Mouse (Mus musculus) kidney, adult 18-20 months (tissue): ENCODE results near the gene Btbd9.
A peak's percentile ranks its signal among the peaks of the same experiment; 100 is the strongest.
"Not testable (repeated sequence)": the region's sequence is repeated elsewhere in the genome, so short reads cannot be mapped to it uniquely, and the experiment has no call there.

Experiments
- DNase-seq: peaks from one replicate; pipeline ENCODE4 v3.0.0; 2021

The Btbd9 gene

DNA sequence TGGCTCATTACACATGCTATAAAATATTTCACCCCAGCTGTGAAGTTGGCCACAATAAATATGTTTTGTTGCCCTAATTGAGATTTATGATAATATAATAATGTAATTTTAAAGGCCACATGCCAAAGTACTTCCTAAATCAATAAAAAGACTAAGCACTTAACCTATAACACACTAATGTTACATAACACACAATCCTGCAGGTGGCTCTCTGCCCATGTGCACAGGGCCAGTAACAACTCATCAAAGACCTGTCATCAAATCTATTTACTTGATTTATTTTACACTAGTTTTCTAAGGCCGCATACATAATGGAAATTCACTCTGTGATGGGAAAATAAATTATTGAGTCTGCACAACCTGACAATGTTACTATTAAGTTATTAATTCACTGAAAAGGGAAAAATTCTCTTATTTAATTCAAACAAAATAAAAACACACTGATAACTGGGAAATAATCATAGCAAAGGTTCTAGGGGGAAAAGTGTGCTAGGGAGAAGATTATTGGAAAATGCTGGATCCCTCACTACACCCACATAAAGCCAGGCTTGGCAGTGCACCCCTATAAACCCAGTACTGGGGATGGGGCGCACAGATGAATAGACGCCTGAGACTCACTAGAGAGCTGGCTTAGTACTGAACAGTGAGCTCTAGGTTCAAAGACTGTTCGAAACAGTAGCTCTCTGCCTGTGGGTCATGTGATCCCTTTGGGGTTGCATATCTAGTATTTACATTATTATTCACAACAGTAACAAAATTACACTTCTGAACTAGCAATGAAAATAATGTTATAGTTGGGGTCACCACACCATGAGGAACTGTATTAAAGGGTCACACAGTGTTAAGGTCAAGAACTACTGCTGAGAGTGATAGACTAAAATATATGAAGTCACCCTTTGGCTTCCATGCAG is 23.0 kb downstream of the Btbd9 start:
- DNase-seq, result no peak

DNA sequence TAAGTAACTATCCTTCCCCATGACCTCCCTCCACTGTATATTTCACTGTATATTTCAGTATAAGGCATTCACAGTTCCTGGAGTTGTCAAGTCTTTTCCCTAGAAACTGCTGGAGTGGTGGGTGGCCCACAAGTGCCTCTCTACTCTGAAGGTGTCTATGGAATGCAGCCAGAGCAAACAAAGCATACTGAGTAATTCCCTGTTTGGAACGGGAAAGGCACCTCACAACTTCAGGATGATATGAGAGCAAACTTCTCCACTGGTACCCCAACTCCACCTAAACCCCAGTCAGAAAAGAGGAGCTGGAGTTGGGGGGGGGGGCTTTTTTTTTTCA is 25.5 kb downstream of the Btbd9 start:
- no peak for DNase-seq

GRCm38 (mm10) chr17:30549899-30550773 is 26.2 kb downstream of the Btbd9 start:
- no peak for DNase-seq

- peak; percentile 42 for DNase-seq
These were observed 37.2 kb downstream of the Btbd9 start for GRCm38 (mm10) chr17:30539098-30539497.

DNA sequence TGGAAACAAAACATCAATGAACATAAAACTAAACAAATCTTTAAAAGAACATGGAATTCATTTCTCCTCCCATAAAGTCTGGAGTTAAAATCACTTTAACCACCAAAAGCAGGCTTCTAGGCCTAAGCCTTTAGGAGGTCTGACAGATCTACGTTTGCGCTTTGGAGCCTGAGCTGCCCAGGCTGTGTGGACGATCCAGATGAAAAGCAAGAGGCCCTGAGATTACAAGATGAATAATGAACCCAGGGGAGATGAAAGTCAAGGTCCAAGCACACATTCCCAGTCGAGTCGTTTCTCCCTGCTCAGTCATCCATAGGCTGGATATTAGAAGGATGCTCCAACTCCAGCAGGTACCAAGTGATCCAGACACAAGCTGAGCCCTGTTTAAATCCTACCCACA is 39.6 kb downstream of the Btbd9 start:
- no peak for DNase-seq

DNA sequence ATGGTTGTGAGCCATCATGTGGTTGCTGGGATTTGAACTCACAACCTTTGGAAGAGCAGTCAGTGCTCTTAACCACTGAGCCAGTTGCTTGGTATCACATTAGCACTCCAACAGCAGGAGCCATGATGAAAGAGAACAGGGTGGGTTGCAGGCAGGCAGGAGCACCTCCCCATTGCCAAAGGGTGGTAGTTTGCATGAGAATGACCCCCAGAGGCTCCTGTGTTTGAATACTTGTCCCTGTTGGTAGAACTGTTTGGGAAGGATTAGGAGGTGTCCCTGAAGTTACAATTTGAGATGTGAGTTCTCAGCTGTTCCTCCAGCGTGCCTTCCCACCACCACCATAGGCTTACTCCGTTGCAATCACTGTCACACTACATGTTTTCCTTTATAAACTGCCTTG is 43.2 kb downstream of the Btbd9 start:
- no peak for DNase-seq

DNA sequence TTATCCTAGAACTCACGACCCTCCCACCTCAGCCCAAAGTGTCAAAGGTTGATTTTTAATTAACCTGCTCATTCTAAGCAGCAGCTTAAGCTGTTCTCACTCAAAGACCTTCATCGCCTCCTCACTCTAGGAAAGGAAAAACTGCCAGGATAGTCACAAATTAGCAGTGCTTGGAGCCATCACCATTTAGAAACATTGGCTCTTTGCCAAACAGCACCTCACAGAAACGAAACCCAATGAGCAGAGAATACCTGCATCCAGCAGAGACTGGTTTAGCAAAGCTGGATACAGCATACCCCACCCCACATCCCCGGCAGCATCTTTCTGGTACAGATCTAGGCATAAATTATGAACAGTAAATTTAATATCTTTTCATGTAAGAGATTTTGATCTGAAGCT is 45.7 kb downstream of the Btbd9 start:
- no peak for DNase-seq

GRCm38 (mm10) chr17:30529632-30530541 is 46.4 kb downstream of the Btbd9 start:
- DNase-seq, result no peak

DNA sequence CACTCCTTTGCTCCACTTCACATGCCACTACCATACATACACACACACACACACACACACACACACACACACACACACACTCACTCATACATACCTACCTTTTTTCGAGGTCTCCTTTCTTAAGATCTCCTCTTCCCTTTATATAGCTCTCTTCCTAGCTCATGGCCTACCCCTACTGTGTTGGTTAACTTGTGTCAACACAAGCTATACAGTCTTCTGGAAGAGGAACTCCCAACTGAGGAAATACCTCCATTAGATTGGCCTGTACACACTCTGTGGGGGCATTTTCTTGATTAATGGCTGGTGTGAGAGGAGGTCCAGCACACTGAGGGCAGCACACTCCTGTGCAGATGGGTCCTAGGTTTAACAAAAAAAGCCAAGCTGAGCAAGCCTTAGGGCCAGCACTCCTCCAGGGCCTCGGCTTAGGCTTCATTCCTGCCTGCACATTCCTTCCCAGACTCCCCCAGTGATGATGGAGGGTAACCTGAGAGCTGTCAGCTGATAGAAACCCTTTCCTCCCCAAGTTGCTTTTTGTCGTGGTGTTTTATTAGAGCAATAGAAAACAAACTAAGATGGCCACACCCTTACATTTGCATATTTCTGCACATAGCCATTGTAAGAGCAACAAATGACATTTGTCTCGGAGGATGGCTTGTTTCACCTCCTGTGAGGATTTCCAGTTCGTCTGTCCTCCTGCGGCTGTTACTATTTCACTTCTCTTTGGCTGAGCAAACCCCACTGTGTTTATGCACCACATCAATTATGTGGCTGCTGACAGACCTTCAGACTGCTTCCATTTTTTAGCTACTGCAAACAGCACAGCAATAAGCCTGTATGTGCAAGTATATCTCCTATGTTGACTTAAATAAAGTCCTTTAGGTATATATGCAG is 50.6 kb downstream of the Btbd9 start:
- no peak for DNase-seq

GRCm38 (mm10) chr17:30524451-30524850 is 51.8 kb downstream of the Btbd9 start:
- no peak for DNase-seq

- no peak for DNase-seq
These were observed 52.5 kb downstream of the Btbd9 start for GRCm38 (mm10) chr17:30523783-30524182.

DNA sequence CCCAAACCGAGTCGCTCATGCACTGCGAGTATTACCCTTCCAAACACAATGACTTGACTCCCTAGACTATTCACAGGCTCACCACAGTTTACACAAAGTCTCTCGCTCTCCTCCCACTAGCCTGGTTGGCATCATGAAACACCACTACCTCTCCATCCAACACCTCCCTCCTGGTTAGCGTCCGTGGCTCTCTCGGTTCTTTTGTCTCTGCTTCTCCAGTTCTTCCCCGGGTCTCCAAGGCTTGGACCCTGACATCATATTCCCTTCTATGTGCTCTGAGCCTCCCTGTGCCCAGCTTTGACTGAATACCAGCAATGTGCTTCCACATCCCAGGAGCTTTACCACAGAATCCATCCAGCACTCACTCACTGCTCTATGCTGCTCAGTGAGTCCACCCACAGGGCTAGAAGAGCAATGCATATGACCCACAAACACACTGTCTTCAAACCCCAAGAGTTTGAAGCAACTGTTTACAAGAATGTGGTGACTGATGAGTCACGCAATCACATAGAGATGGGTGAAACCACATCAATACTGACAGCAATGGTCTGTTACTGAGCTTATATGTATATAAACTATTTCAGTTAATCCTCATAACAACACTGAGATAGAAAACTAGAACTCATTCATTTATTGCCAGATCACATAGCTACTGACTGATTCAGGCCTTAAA is 53.7 kb downstream of the Btbd9 start:
- DNase-seq, result no peak

- not testable (repeated sequence) for DNase-seq
These were observed 57.1 kb downstream of the Btbd9 start for GRCm38 (mm10) chr17:30519172-30519512.

GRCm38 (mm10) chr17:30518431-30519171 is 57.7 kb downstream of the Btbd9 start:
- DNase-seq, result no peak

DNA sequence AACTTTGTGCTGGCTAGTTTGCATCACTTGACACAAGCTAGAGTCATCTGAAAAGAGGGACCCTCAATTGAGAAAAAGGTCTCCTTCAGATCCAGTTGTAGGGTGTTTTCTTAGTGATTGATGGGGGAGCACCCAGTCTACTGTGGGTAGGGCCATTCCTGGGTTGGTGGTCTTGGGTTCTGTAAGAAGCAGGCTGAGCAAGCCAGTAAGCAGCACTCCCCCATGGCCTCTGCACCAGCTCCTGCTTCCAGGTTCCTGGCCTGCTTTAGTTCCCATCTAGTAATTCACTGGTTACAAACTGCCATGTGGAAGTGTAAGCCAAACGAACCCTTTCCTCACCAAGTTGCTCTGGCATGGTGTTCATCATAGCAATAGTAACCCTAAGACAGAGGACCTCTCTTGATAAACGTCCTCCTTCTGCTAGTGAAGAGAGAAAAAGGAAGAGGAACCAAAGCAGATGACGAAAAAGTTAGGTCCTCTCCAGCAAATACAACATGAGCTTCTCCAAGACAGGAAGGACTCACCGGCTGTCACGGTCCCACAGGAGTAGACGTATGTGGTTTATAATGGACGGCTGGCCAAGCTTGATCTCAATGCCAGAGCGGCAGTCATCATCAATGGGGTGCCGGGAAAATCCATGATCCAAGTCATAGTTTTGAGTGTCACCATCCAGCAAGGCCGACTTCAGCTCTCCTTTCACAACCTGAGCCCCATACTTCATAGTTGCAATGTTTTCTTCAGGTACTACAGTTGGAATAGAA is 59.5 kb downstream of the Btbd9 start:
- no peak for DNase-seq

DNA sequence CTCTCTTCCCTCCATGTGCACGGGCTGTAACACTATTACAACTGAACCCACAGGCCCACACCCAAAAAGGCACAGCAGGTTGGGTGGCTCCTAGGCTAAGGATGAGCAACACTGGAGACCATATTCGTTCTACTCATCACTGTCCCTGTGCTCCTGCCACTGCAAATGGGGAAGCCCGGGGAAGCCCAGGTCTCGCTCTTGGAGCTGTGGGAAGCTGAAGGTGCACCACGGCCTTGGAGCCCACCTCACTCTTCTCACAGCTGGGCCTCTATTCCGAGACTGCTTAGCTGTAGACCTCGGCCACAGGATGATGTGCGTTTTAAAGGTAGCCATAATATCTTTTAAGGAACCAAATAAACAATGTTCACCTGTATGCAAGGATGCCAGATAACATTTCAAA is 60.9 kb downstream of the Btbd9 start:
- DNase-seq, result no peak

DNA sequence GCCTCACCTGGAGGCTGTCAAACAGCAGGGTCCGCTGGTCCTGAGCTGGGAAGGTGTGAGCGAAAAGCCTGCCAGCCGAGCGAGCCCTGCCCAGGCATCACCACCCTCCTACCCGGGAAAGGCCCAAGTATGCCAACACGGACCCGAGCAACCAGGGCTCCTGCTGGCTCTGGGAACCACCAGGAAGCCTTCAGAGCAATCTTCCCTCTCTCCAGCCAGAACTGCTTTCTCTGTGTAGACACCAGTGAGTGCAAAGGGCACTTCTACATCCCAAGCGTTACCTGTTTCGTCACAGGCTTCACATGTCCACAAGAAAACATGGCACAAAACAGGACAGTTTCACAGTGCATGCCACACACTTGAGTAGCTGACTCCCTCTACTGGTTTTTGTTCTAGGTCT is 63.3 kb downstream of the Btbd9 start:
- DNase-seq, result no peak

GRCm38 (mm10) chr17:30512531-30512930 is 63.8 kb downstream of the Btbd9 start:
- no peak for DNase-seq

DNA sequence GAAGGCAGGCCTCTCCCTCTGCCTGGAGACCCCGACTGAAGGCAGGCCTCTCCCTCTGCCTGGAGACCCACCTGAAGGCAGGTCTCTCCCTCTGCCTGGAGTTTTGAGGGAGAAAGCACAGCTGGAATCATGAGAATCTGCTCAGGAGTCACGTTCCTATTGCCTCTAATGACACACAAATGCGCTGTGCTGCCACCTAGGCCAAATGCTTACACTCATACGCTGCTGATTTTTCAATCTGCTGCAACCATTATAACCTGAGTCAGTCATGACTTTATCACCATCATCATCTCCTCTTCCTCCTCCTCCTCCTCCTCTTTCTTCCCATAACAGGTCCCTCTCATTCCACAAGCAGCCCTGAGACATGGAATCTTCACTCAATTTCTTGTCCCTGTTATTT is 64.3 kb downstream of the Btbd9 start:
- no peak for DNase-seq

GRCm38 (mm10) chr17:30511399-30511798 is 64.9 kb downstream of the Btbd9 start:
- no peak for DNase-seq
